Mouse (Mus musculus) CD4-positive, CD25-positive, alpha-beta regulatory T cell, adult 4 months (primary cell): ENCODE measurements around the gene Tymp. TPM values are rescaled to one million over a fixed set of nuclear protein-coding genes. Genes with fewer than 3 reads are reported as not detected.

Experiments
- ATAC-seq: one replicate; pipeline ENCODE4 v1.8.0; 2017
- polyA plus RNA-seq, 2 experiments: library from polyadenylated mRNA; unstranded; fragments of 100-300 nt; shearing (Covaris generic); gene quantifications; one replicate each; pipeline ENCODE4 v1.2.1; 2017

Tymp gene
- polyA plus RNA-seq, 2 experiments from 2014 or later: not detected

DNA sequence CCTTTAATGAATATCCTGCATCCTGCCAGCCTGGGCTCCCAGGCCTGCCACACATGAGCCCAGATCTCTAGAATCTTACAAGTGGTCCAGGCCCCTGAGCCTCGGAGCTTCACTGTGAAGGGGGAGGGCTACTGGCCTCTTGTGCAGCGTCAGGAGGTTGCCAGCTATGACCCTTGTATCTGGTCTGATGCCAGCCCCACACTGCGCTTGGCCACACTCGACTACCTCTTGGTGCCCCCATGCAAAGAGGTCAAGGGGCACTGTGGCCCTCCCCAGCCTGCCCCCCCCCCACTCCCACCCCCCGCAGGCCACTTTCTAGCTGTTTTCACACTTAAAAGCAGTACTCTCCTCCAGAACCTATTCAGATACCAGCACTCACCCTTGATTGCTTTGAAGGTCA lies 50.4 kb downstream of the Tymp start:
- no peak for ATAC-seq

DNA sequence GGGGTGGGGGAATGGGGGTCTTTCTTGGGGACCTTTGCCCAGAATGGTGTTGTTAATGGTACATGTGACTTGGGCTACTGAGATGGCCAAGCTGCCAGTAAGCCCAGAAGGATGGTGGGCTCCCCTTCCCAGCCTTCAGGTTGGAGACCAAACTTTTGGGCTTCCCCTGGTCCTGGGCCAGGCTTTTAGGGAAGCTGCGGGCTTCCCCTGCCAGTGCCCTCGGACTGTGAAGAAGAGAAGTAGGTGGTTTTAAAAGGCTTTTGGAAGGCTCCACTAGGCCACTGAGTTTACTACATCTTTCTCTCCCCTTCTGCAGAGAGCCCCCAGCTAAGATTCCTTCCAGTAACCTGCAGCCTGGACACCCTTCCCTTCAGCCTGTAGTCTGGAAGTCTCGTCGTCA lies 53.2 kb downstream of the Tymp start:
- no peak for ATAC-seq

DNA sequence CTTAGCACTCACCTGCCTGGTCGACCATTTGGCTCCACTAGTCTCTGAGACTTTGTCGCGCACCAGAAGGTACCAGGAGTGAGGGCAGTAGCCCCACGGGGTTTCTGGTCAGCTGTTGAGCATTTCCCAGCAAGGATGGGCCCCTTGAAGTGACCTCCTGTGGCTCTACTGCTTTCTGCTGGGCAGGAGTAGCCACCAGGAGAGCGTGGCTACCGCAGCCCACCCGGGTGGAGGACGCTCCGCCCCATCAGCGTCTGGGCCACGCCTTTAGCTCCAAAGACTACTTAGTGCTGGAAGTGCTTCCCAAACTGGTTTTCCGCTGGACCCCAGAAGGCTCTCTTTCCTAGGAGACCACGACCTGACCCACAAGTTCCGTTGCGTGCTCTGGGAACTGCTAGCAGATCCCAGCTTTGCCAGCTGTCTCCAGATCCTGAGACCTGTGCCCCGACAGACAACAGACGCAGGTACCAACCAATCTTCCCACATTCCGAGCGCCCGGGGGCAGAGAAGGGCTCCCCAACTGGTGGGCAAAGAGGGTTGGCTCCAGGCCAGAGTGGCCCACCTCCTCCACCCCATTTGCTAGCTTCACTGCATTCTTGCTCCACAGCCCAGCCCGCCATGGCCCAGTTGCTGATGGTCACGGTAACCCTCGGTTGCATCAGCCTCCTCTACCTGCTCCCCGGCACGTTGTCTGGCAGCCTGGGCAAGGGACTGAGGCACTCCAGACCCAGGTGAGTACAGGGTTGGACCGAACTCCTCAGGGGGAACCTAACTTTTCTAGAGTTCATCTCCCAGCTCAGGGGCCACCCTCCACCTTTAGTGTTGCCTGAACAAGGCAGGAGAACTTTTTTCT lies 53.9 kb downstream of the Tymp start, which contains the start of gene Adm2:
Gene Adm2, plus strand, starts transcription at position 51 of the 853 bp plus-strand sequence.
- no peak for ATAC-seq

Other genes with a start within 250 kb of the Tymp start
- gene Hdac10, start 248.3 kb downstream of the Tymp start, polyA plus RNA-seq: 10 to 100 TPM; 34.9 to 63.5 TPM
- gene Mapk12, start 236.3 kb downstream of the Tymp start, polyA plus RNA-seq: 1 to 10 TPM; 5.2 to 5.6 TPM
- 10 to 100 TPM; 21.7 to 39.5 TPM for gene Mapk11, start 227.4 kb downstream of the Tymp start, polyA plus RNA-seq
- gene Plxnb2, start 196.3 kb downstream of the Tymp start, polyA plus RNA-seq: 1 to 10 TPM in 1 of 2 experiments, under 1 TPM in 1; 0.85 to 2.8 TPM
- gene Dennd6b, start 180.5 kb downstream of the Tymp start, polyA plus RNA-seq: 10 to 100 TPM; 13.5 to 18.4 TPM
- 10 to 100 TPM; 25.3 to 28.0 TPM for gene Ppp6r2, start 165.5 kb downstream of the Tymp start, polyA plus RNA-seq
- 100 to 1,000 TPM in 1 of 2 experiments, 10 to 100 TPM in 1; 87.6 to 124 TPM for gene Sbf1, start 61.7 kb downstream of the Tymp start, polyA plus RNA-seq
- gene Adm2, start 54.3 kb downstream of the Tymp start, polyA plus RNA-seq: not detected
- not detected for gene Miox, start 42.6 kb downstream of the Tymp start, polyA plus RNA-seq
- 10 to 100 TPM; 23.5 to 40.7 TPM for gene Lmf2, start 21.4 kb downstream of the Tymp start, polyA plus RNA-seq
- gene Ncaph2, start 21.3 kb downstream of the Tymp start, polyA plus RNA-seq: 100 to 1,000 TPM; 189 to 193 TPM
- gene Sco2, start 3.2 kb downstream of the Tymp start, polyA plus RNA-seq: 1 to 10 TPM; 1.6 to 3.0 TPM
- gene Odf3b, start 2.2 kb upstream of the Tymp start, polyA plus RNA-seq: 1 to 10 TPM in 1 of 2 experiments, not detected in 1; 2.5 TPM
- not detected for gene Klhdc7b, start 7.9 kb upstream of the Tymp start, polyA plus RNA-seq
- gene Syce3, start 33.5 kb upstream of the Tymp start, polyA plus RNA-seq: not detected
- gene Cpt1b, start 48.8 kb upstream of the Tymp start, polyA plus RNA-seq: under 1 TPM; 0.28 to 0.62 TPM
- 1 to 10 TPM; 5.7 to 8.2 TPM for gene C730034F03Rik, start 52.5 kb upstream of the Tymp start, polyA plus RNA-seq
- gene Gm44502, start 52.7 kb upstream of the Tymp start, polyA plus RNA-seq: not detected
- 10 to 100 TPM; 54.6 to 66.7 TPM for gene Chkb, start 52.9 kb upstream of the Tymp start, polyA plus RNA-seq
- gene Mapk8ip2, start 76.9 kb upstream of the Tymp start, polyA plus RNA-seq: under 1 TPM; 0.32 to 0.44 TPM
- 10 to 100 TPM; 10.2 to 12.6 TPM for gene Arsa, start 100.4 kb upstream of the Tymp start, polyA plus RNA-seq
- not detected for gene Shank3, start 122.6 kb upstream of the Tymp start, polyA plus RNA-seq
- gene Acr, start 191.3 kb upstream of the Tymp start, polyA plus RNA-seq: not detected
- 1 to 10 TPM; 1.3 to 2.2 TPM for gene Rabl2, start 214.9 kb upstream of the Tymp start, polyA plus RNA-seq